ENCODE assay signal across 35 mouse cellular contexts in genomic region chr6:113447639-113448038, GRCm38 (mm10). TPM values are rescaled to one million over a fixed set of nuclear protein-coding genes. Genes with fewer than 3 reads are reported as not detected.
A peak's percentile ranks its signal among the peaks of the same experiment; 100 is the strongest.
DNase-seq lines count a peak whose midpoint lies in the region; ATAC-seq lines count a peak whose summit lies in the region.
"Had no signal": no experiment of that assay in that cellular context is flagged by ENCODE, and none has a peak within 500 bp of the region (broad histone marks: within the 10 kb centered on the region; RNA-seq: fewer than 3 reads in every experiment).

No protein-coding gene starts in this region.

- H3K4me2 ChIP-seq in forebrain, embryonic 14.5 days (ENCODE audit: low read length) = no peak overlapping the region
- no peak overlapping the region for H3K4me2 ChIP-seq in forebrain, embryonic 12.5 days
- no peak overlapping the region for H3K4me2 ChIP-seq in midbrain, embryonic 11.5 days
- H3K4me2 ChIP-seq in midbrain, embryonic 14.5 days (ENCODE audit: low read length) = no peak overlapping the region
- H3K4me2 ChIP-seq in intestine, embryonic 15.5 days (replicated peaks) = no peak overlapping the region
- H3K4me2 ChIP-seq: heart, embryonic 12.5 days; hindbrain, embryonic 15.5 days; limb, embryonic 15.5 days; liver, embryonic 13.5 days; neural tube, embryonic 12.5 days had no signal

- ATAC-seq in forebrain, embryonic 14.5 days = peak; percentile 22; the same call in 1 of the 2 replicates
- no peak for ATAC-seq in forebrain, embryonic 12.5 days (ENCODE audit: low FRiP score)
- ATAC-seq in midbrain, embryonic 11.5 days (ENCODE audit: low FRiP score) = no peak
- no peak for ATAC-seq in midbrain, embryonic 14.5 days (ENCODE audit: low FRiP score, low TSS enrichment)
- ATAC-seq in intestine, embryonic 15.5 days = no peak
- ATAC-seq: CD4-positive, CD25-positive, alpha-beta regulatory T cell, adult 4 months; forebrain, postnatal 0 days; intestine, embryonic 16.5 days; midbrain, embryonic 16.5 days had no signal

- H3K9ac ChIP-seq in forebrain, embryonic 14.5 days (ENCODE audit: low read length) = no peak overlapping the region
- no peak overlapping the region for H3K9ac ChIP-seq in forebrain, embryonic 12.5 days
- no peak overlapping the region for H3K9ac ChIP-seq in midbrain, embryonic 11.5 days (ENCODE audit: low read length)
- no peak overlapping the region for H3K9ac ChIP-seq in midbrain, embryonic 14.5 days (replicated peaks; ENCODE audit: low read length)
- H3K9ac ChIP-seq in intestine, embryonic 15.5 days = no peak overlapping the region
- H3K9ac ChIP-seq: forebrain, postnatal 0 days; heart, embryonic 12.5 days; hindbrain, embryonic 15.5 days; limb, embryonic 15.5 days; liver, embryonic 13.5 days; neural tube, embryonic 12.5 days had no signal

- H3K27ac ChIP-seq in forebrain, embryonic 14.5 days (ENCODE audit: low read depth, low read length) = no peak overlapping the region
- H3K27ac ChIP-seq in forebrain, embryonic 12.5 days = no peak overlapping the region
- H3K27ac ChIP-seq in midbrain, embryonic 11.5 days (ENCODE audit: low read depth, low read length) = no peak overlapping the region
- no peak overlapping the region for H3K27ac ChIP-seq in midbrain, embryonic 14.5 days (replicated peaks; ENCODE audit: low read depth, low read length)
- no peak overlapping the region for H3K27ac ChIP-seq in intestine, embryonic 15.5 days
- H3K27ac ChIP-seq: heart, adult 2 months; hindbrain, embryonic 15.5 days; kidney, postnatal 0 days; limb, embryonic 10.5 days; limb, embryonic 15.5 days; liver, embryonic 13.5 days; macrophage; neural tube, embryonic 12.5 days had no signal

- H3K4me3 ChIP-seq in forebrain, embryonic 14.5 days (ENCODE audit: low read depth, low read length) = no peak overlapping the region
- no peak overlapping the region for H3K4me3 ChIP-seq in forebrain, embryonic 12.5 days (replicated peaks)
- no peak overlapping the region for H3K4me3 ChIP-seq in midbrain, embryonic 11.5 days (ENCODE audit: low read depth, low read length)
- H3K4me3 ChIP-seq in midbrain, embryonic 14.5 days (replicated peaks; ENCODE audit: low read depth, low read length) = no peak overlapping the region
- no peak overlapping the region for H3K4me3 ChIP-seq in intestine, embryonic 15.5 days (replicated peaks)
- H3K4me3 ChIP-seq: erythroblast, embryonic 14.5 days; heart, adult 2 months; heart, embryonic 12.5 days; hindbrain, embryonic 15.5 days; limb, embryonic 10.5 days; limb, embryonic 15.5 days; liver, embryonic 13.5 days; myocyte; neural tube, embryonic 12.5 days had no signal

- DNase-seq in forebrain, embryonic 14.5 days (ENCODE audit: low spot score) = peak; percentile 38
- DNase-seq in midbrain, embryonic 11.5 days (ENCODE audit: low spot score, missing footprints) = peak; percentile 78
- no peak for DNase-seq in midbrain, embryonic 14.5 days
- peak; percentile 65 for DNase-seq in cerebellum, adult 9-10 months
- DNase-seq in adrenal gland, postnatal 36 days = no peak
- DNase-seq: adrenal gland, postnatal 25 days; forebrain, postnatal 0 days; heart, adult 2 months; heart, postnatal 4 days; kidney, adult 8-10 months; kidney, postnatal 4 days; liver, embryonic 13.5 days; lung, adult 18-20 months; lung, postnatal 10 days; thymus, postnatal 4 days had no signal

- no peaks in the 10 kb centered on the region for H3K27me3 ChIP-seq in forebrain, embryonic 14.5 days (replicated peaks; ENCODE audit: control insufficient read depth, insufficient read depth, low read length)
- H3K27me3 ChIP-seq in forebrain, embryonic 12.5 days = no peaks in the 10 kb centered on the region
- no peaks in the 10 kb centered on the region for H3K27me3 ChIP-seq in midbrain, embryonic 11.5 days (ENCODE audit: control insufficient read depth, insufficient read depth, low read length)
- H3K27me3 ChIP-seq in midbrain, embryonic 14.5 days (ENCODE audit: control insufficient read depth, insufficient read depth, low read length) = no peaks in the 10 kb centered on the region
- no peaks in the 10 kb centered on the region for H3K27me3 ChIP-seq in intestine, embryonic 15.5 days (replicated peaks)
- H3K27me3 ChIP-seq: heart, embryonic 12.5 days; hindbrain, embryonic 15.5 days; limb, embryonic 15.5 days; liver, embryonic 13.5 days; neural tube, embryonic 12.5 days had no signal

- 83% methylated on average over 4 of the region's 4 CpGs for WGBS in forebrain, embryonic 14.5 days
- WGBS in forebrain, embryonic 12.5 days = 93% methylated on average over 4 of the region's 4 CpGs
- WGBS in midbrain, embryonic 11.5 days = 93% methylated on average over 4 of the region's 4 CpGs
- 99% methylated on average over 4 of the region's 4 CpGs for WGBS in midbrain, embryonic 14.5 days
- WGBS in intestine, embryonic 15.5 days = 95% methylated on average over 4 of the region's 4 CpGs

- H3K36me3 ChIP-seq in forebrain, embryonic 14.5 days (ENCODE audit: control insufficient read depth, insufficient read depth, low read length) = peaks cover 24% of the 10 kb centered on the region
- H3K36me3 ChIP-seq in forebrain, embryonic 12.5 days (replicated peaks) = peaks cover 37% of the 10 kb centered on the region
- peaks cover 11% of the 10 kb centered on the region; the same call in 1 of the 2 replicates for H3K36me3 ChIP-seq in midbrain, embryonic 11.5 days (ENCODE audit: control insufficient read depth, insufficient read depth, low read length)
- H3K36me3 ChIP-seq in midbrain, embryonic 14.5 days (ENCODE audit: control insufficient read depth, insufficient read depth, low read length) = peaks cover 28% of the 10 kb centered on the region
- H3K36me3 ChIP-seq in intestine, embryonic 15.5 days = peaks cover 20% of the 10 kb centered on the region

- H3K9me3 ChIP-seq in forebrain, embryonic 14.5 days (replicated peaks; ENCODE audit: control insufficient read depth, low read length) = no peaks in the 10 kb centered on the region
- no peaks in the 10 kb centered on the region for H3K9me3 ChIP-seq in forebrain, embryonic 12.5 days
- H3K9me3 ChIP-seq in midbrain, embryonic 11.5 days (ENCODE audit: control insufficient read depth, low read length) = no peaks in the 10 kb centered on the region
- no peaks in the 10 kb centered on the region for H3K9me3 ChIP-seq in midbrain, embryonic 14.5 days (ENCODE audit: control insufficient read depth, low read length)
- H3K9me3 ChIP-seq in intestine, embryonic 15.5 days = no peaks in the 10 kb centered on the region
- H3K9me3 ChIP-seq: heart, embryonic 12.5 days; hindbrain, embryonic 15.5 days; limb, embryonic 10.5 days; limb, embryonic 15.5 days; liver, embryonic 13.5 days; neural tube, embryonic 12.5 days had no signal

- 0 out of 2 replicates have a peak, but pooled peaks cover 9% of the 10 kb centered on the region for H3K4me1 ChIP-seq in forebrain, embryonic 14.5 days (ENCODE audit: control insufficient read depth, insufficient read depth, low read length)
- peaks cover 9% of the 10 kb centered on the region for H3K4me1 ChIP-seq in forebrain, embryonic 12.5 days
- peaks cover 7% of the 10 kb centered on the region; the same call in 1 of the 2 replicates for H3K4me1 ChIP-seq in midbrain, embryonic 11.5 days (ENCODE audit: control insufficient read depth, insufficient read depth, low read length)
- H3K4me1 ChIP-seq in midbrain, embryonic 14.5 days (ENCODE audit: control insufficient read depth, insufficient read depth, low read length) = peaks cover 7% of the 10 kb centered on the region
- peaks cover 5% of the 10 kb centered on the region; the same call in 1 of the 2 replicates for H3K4me1 ChIP-seq in intestine, embryonic 15.5 days (replicated peaks)

RNA-seq across cellular contexts. Expression of gene Jagn1, which starts 5.3 kb away (rescaled TPM):
- 88.0 and 94.4 TPM in 2 replicates for polyA plus RNA-seq in forebrain, embryonic 14.5 days (2014; fragmentation: Nextera tagmentation; extraction: Ambion mirVana)
- polyA plus RNA-seq in forebrain, embryonic 12.5 days (2016; fragmentation: Nextera tagmentation; extraction: Ambion mirVana) = 68.5 and 71.3 TPM in 2 replicates
- polyA plus RNA-seq in midbrain, embryonic 11.5 days (2014; fragmentation: Nextera tagmentation; extraction: Ambion mirVana) = 73.1 and 75.0 TPM in 2 replicates
- polyA plus RNA-seq in midbrain, embryonic 14.5 days (2014; fragmentation: Nextera tagmentation; extraction: Ambion mirVana) = 86.1 and 96.9 TPM in 2 replicates
- 10 to 100 TPM; 45.0 to 50.6 TPM for total RNA-seq in adrenal gland, postnatal 36 days (2021)
- polyA plus RNA-seq in intestine, embryonic 15.5 days (2015; fragmentation: Nextera tagmentation; extraction: Ambion mirVana) = 83.8 and 87.7 TPM in 2 replicates

RNA-seq across cellular contexts. Expression of gene Il17re, which starts 10.6 kb away (rescaled TPM):
- not detected in 2 replicates for polyA plus RNA-seq in forebrain, embryonic 14.5 days (2014; fragmentation: Nextera tagmentation; extraction: Ambion mirVana)
- 0.46 and 0.55 TPM in 2 replicates for polyA plus RNA-seq in forebrain, embryonic 12.5 days (2016; fragmentation: Nextera tagmentation; extraction: Ambion mirVana)
- polyA plus RNA-seq in midbrain, embryonic 11.5 days (2014; fragmentation: Nextera tagmentation; extraction: Ambion mirVana) = 0.19 and 0.40 TPM in 2 replicates
- 0.09 TPM in 1 of 2 replicates, not detected in the other for polyA plus RNA-seq in midbrain, embryonic 14.5 days (2014; fragmentation: Nextera tagmentation; extraction: Ambion mirVana)
- total RNA-seq in adrenal gland, postnatal 36 days (2021) = under 1 TPM; 0.50 to 0.76 TPM
- polyA plus RNA-seq in intestine, embryonic 15.5 days (2015; fragmentation: Nextera tagmentation; extraction: Ambion mirVana) = 7.8 and 8.4 TPM in 2 replicates
- total RNA-seq: forebrain, postnatal 0 days; megakaryocyte-erythroid progenitor cell, adult 5-6 weeks had no signal
- polyA plus RNA-seq: erythroblast, embryonic 14.5 days; macrophage; myocyte had no signal

RNA-seq across cellular contexts. Expression of gene Cidec, which starts 12.1 kb away (rescaled TPM):
- not detected in 2 replicates for polyA plus RNA-seq in forebrain, embryonic 14.5 days (2014; fragmentation: Nextera tagmentation; extraction: Ambion mirVana)
- not detected in 2 replicates for polyA plus RNA-seq in forebrain, embryonic 12.5 days (2016; fragmentation: Nextera tagmentation; extraction: Ambion mirVana)
- polyA plus RNA-seq in midbrain, embryonic 11.5 days (2014; fragmentation: Nextera tagmentation; extraction: Ambion mirVana) = not detected in 2 replicates
- polyA plus RNA-seq in midbrain, embryonic 14.5 days (2014; fragmentation: Nextera tagmentation; extraction: Ambion mirVana) = not detected in 2 replicates
- total RNA-seq in adrenal gland, postnatal 36 days (2021) = 100 to 1,000 TPM; 344 to 362 TPM
- polyA plus RNA-seq in intestine, embryonic 15.5 days (2015; fragmentation: Nextera tagmentation; extraction: Ambion mirVana) = 11.8 and 12.8 TPM in 2 replicates
- total RNA-seq: forebrain, postnatal 0 days; layer of hippocampus, adult 8-10 months; layer of hippocampus, postnatal 25 days; left cerebral cortex, adult 8-10 months; megakaryocyte-erythroid progenitor cell, adult 5-6 weeks had no signal
- polyA plus RNA-seq: CD4-positive, CD25-positive, alpha-beta regulatory T cell, adult 4 months; cortical plate, adult 2 months; erythroblast, embryonic 14.5 days; forebrain, postnatal 0 days; heart, embryonic 12.5 days; heart, postnatal 0 days; hindbrain, embryonic 15.5 days; limb, embryonic 10.5 days; limb, embryonic 15.5 days; macrophage; midbrain, embryonic 16.5 days; myocyte; neural tube, embryonic 12.5 days had no signal

RNA-seq across cellular contexts. Expression of gene Il17rc, which starts 23.6 kb away (rescaled TPM):
- 1.3 and 2.0 TPM in 2 replicates for polyA plus RNA-seq in forebrain, embryonic 14.5 days (2014; fragmentation: Nextera tagmentation; extraction: Ambion mirVana)
- polyA plus RNA-seq in forebrain, embryonic 12.5 days (2016; fragmentation: Nextera tagmentation; extraction: Ambion mirVana) = 1.6 and 2.2 TPM in 2 replicates
- polyA plus RNA-seq in midbrain, embryonic 11.5 days (2014; fragmentation: Nextera tagmentation; extraction: Ambion mirVana) = 2.7 and 3.1 TPM in 2 replicates
- polyA plus RNA-seq in midbrain, embryonic 14.5 days (2014; fragmentation: Nextera tagmentation; extraction: Ambion mirVana) = 0.77 and 0.93 TPM in 2 replicates
- total RNA-seq in adrenal gland, postnatal 36 days (2021) = 10 to 100 TPM; 18.1 to 19.5 TPM
- polyA plus RNA-seq in intestine, embryonic 15.5 days (2015; fragmentation: Nextera tagmentation; extraction: Ambion mirVana) = 26.6 and 27.2 TPM in 2 replicates
- total RNA-seq: megakaryocyte-erythroid progenitor cell, adult 5-6 weeks had no signal
- polyA plus RNA-seq: CD4-positive, CD25-positive, alpha-beta regulatory T cell, adult 4 months; erythroblast, embryonic 14.5 days; macrophage had no signal

RNA-seq across cellular contexts. Expression of gene Rpusd3, which starts 28.5 kb away (rescaled TPM):
- 15.8 and 19.8 TPM in 2 replicates for polyA plus RNA-seq in forebrain, embryonic 14.5 days (2014; fragmentation: Nextera tagmentation; extraction: Ambion mirVana)
- 23.8 and 28.1 TPM in 2 replicates for polyA plus RNA-seq in forebrain, embryonic 12.5 days (2016; fragmentation: Nextera tagmentation; extraction: Ambion mirVana)
- polyA plus RNA-seq in midbrain, embryonic 11.5 days (2014; fragmentation: Nextera tagmentation; extraction: Ambion mirVana) = 26.6 and 32.0 TPM in 2 replicates
- 20.7 and 24.6 TPM in 2 replicates for polyA plus RNA-seq in midbrain, embryonic 14.5 days (2014; fragmentation: Nextera tagmentation; extraction: Ambion mirVana)
- 1 to 10 TPM; 4.6 to 7.2 TPM for total RNA-seq in adrenal gland, postnatal 36 days (2021)
- 24.3 and 25.6 TPM in 2 replicates for polyA plus RNA-seq in intestine, embryonic 15.5 days (2015; fragmentation: Nextera tagmentation; extraction: Ambion mirVana)

Comparison
In these comparisons a context has a peak if more than half of its experiments do, and no peak if none do; other contexts are left out.
1. DNase-seq: peak in forebrain, embryonic 14.5 days (single experiment), midbrain, embryonic 11.5 days (single experiment) and cerebellum, adult 9-10 months (single experiment); none in midbrain, embryonic 14.5 days (single experiment) and adrenal gland, postnatal 36 days (0 of 2).
2. RNA of gene Cidec, which starts 12.1 kb away (polyA plus RNA-seq): 11.8 to 12.8 TPM in intestine, embryonic 15.5 days; not detected in forebrain, embryonic 14.5 days, not detected in forebrain, embryonic 12.5 days, not detected in midbrain, embryonic 11.5 days and not detected in midbrain, embryonic 14.5 days; every median in the first group is over 10 times any median in the second.